Mouse (Mus musculus): ENCODE data around the gene Camk1g. TPM values are rescaled to one million over a fixed set of nuclear protein-coding genes. Genes with fewer than 3 reads are reported as not detected.

The Camk1g gene
- 7.2 and 8.1 TPM in 2 replicates for polyA plus RNA-seq (2014; fragmentation: Nextera tagmentation; extraction: Ambion mirVana)

DNA sequence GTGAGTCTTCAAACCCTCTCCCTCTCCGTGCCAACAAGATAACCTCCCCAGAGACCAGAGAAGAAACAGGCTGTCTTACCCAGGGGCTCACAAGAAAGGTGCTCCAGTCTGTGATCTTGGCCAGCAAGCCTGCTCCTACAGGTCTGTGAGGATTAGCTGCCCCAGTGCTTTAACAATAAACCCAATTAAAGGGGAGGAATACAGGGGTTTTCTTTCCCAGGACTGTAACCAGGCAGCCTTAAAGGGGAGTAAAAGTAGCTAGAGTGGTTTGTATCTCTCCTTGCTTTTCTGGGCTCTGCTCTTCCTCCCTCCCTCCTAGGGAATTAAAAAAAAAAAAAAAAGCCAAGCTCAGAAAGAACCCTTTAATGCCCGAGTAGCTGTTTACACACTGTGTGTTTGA, at the start of gene Camk1g:
TSS of gene Camk1g (minus strand) at position 203 of the 400 bp plus-strand sequence.
- 0 out of 2 replicates have a peak within 1 kb of the TSS, but pooled peaks have one; percentile 29 for H3K27ac ChIP-seq (ENCODE audit: low read depth, low read length)
- ATAC-seq (replicated peaks; ENCODE audit: insufficient number of reproducible peaks, low FRiP score, low TSS enrichment), result peak; percentile 65

DNA sequence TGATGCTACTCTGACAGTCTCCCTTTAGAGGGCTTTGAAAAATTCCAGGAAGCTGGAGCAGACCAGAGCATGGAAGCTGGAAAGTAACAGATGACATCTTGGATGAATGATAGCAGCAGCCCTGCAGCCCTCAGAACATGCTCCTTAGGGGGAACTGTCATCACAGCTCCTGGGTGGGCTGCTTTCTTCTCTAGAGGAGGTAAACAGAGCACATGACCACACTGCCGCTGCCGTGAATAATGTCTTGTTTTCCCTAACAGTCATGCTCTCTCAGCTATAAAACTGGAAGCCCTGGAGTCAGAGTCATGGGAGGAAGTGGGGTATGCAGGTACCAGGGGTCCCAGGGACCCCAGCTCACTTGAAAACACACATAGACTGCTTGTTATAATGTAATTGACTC, 49.1 kb upstream of the Camk1g start:
- WGBS (ENCODE audit: insufficient replicate concordance), result 3% methylated on average over 2 of the region's 2 CpGs
- Histone ChIP-seq H3K9me3 (replicated peaks; ENCODE audit: control insufficient read depth, low read length) (no peaks in the 10 kb centered on the region), H3K4me2 (no peak overlapping the region), H3K27me3 (ENCODE audit: control insufficient read depth, insufficient read depth, low read length) (no peaks in the 10 kb centered on the region), H3K9ac (ENCODE audit: low read depth, low read length) (peak overlapping the region; percentile 18; the same call in 1 of the 2 replicates), H3K27ac (ENCODE audit: low read depth, low read length) (no peak overlapping the region), H3K4me1 (ENCODE audit: control insufficient read depth, insufficient read depth, low read length) (peaks cover 21% of the 10 kb centered on the region), H3K36me3 (ENCODE audit: control insufficient read depth, insufficient read depth, low read length) (no peaks in the 10 kb centered on the region), H3K4me3 (ENCODE audit: low read depth, low read length) (no peak overlapping the region)
- ATAC-seq (replicated peaks; ENCODE audit: insufficient number of reproducible peaks, low FRiP score, low TSS enrichment), result no peak

More for the DNA sequence above, at the start of gene Camk1g:
- Histone ChIP-seq H3K4me3 (ENCODE audit: low read depth, low read length) (peak within 1 kb of the TSS; percentile 48), H3K4me1 (ENCODE audit: control insufficient read depth, insufficient read depth, low read length) (peaks cover 23% of the 10 kb centered on the region), H3K36me3 (ENCODE audit: control insufficient read depth, insufficient read depth, low read length) (no peaks in the 10 kb centered on the region), H3K9ac (ENCODE audit: low read depth, low read length) (peak within 1 kb of the TSS; percentile 60), H3K9me3 (replicated peaks; ENCODE audit: control insufficient read depth, low read length) (no peaks in the 10 kb centered on the region), H3K27me3 (ENCODE audit: control insufficient read depth, insufficient read depth, low read length) (no peaks in the 10 kb centered on the region), H3K4me2 (peak within 1 kb of the TSS; percentile 72)
- WGBS (ENCODE audit: insufficient replicate concordance), result 0% methylated on average over 2 of the region's 2 CpGs

DNA sequence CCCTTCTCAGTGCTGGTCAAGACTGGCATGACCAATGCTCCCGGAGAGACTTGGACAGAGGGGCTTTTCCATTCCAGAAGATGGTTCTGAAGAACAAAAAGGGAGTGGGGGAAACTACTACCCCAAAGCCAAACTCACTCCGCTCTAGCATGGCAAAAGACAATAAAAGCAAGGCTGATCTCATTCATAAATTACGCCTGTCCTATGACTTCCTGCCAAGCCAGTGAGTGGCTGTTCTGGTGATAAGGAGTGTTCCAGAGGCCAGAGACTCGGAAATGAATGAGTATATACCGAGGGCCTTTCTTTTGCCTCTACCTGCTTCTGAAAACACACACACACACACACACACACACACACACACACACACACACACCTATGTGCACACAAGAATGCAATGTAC, 48.6 kb upstream of the Camk1g start:
- Histone ChIP-seq H3K9me3 (replicated peaks; ENCODE audit: control insufficient read depth, low read length) (no peaks in the 10 kb centered on the region), H3K4me1 (ENCODE audit: control insufficient read depth, insufficient read depth, low read length) (peaks cover 15% of the 10 kb centered on the region), H3K36me3 (ENCODE audit: control insufficient read depth, insufficient read depth, low read length) (no peaks in the 10 kb centered on the region), H3K27me3 (ENCODE audit: control insufficient read depth, insufficient read depth, low read length) (no peaks in the 10 kb centered on the region), H3K9ac (ENCODE audit: low read depth, low read length) (peak overlapping the region; percentile 18; the same call in 1 of the 2 replicates), H3K4me2 (no peak overlapping the region), H3K27ac (ENCODE audit: low read depth, low read length) (no peak overlapping the region), H3K4me3 (ENCODE audit: low read depth, low read length) (no peak overlapping the region)
- ATAC-seq (replicated peaks; ENCODE audit: insufficient number of reproducible peaks, low FRiP score, low TSS enrichment), result no peak
- WGBS (ENCODE audit: insufficient replicate concordance), result 34% methylated on average over 5 of the region's 5 CpGs

DNA sequence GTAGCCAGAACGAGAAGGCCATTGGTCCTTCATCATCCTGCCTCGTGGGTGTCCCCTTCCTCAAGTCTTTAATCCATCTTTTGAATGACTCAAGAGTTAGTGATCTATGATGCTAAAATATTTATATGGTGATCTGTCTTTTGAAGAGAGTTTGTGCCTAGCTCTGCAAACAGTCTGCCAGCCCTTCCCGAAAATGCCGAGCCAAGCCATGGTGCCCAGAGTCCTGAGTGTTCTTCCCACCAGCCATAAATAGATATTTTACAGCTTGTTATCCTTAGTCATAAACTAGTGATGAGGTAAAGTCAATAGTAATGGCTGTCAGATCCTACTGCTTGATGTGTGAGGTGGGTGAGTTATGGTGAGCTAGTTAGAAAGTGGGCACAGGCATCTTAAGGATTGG, 44.0 kb upstream of the Camk1g start:
- no peak overlapping the region for H3K4me2 ChIP-seq
- no peaks in the 10 kb centered on the region for H3K9me3 ChIP-seq (replicated peaks; ENCODE audit: control insufficient read depth, low read length)
- no peak for ATAC-seq (replicated peaks; ENCODE audit: insufficient number of reproducible peaks, low FRiP score, low TSS enrichment)
- H3K27me3 ChIP-seq (ENCODE audit: control insufficient read depth, insufficient read depth, low read length), result no peaks in the 10 kb centered on the region
- no peak overlapping the region for H3K4me3 ChIP-seq (ENCODE audit: low read depth, low read length)
- no peak overlapping the region for H3K9ac ChIP-seq (ENCODE audit: low read depth, low read length)
- no peak overlapping the region for H3K27ac ChIP-seq (ENCODE audit: low read depth, low read length)
- 82% methylated on average over 4 of the region's 4 CpGs for WGBS (ENCODE audit: insufficient replicate concordance)
- H3K4me1 ChIP-seq (ENCODE audit: control insufficient read depth, insufficient read depth, low read length), result peaks cover 9% of the 10 kb centered on the region
- H3K36me3 ChIP-seq (ENCODE audit: control insufficient read depth, insufficient read depth, low read length), result no peaks in the 10 kb centered on the region

DNA sequence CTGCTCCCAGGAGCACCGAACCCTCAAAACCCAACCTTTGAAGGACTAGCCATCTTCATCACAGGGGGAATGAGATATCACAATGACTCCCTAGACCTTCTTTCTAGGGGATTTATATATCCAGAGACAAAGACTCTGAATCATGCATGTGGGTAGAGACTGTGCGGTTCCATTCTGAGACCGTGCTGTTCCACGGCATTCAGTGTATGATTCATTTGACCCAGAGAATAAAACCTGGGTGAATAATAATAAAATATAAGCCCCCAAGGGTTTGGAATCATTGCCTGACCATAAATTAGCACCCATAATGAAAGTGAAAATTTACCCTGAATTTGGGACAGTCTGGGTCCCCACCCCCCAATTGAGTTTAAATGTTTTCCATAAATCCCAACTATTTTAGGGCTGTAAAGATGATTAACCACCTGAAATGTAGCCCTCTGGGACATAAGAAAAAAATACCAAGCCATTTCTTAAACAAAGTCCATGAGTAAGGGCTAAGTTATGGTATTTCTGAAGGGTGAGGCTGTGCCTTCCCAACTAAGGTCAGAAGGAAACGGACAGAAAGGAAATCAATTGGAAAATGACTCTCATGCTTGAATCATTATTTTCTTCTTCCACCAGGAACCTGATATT, 43.4 kb upstream of the Camk1g start:
- H3K36me3 ChIP-seq (ENCODE audit: control insufficient read depth, insufficient read depth, low read length), result no peaks in the 10 kb centered on the region
- H3K9me3 ChIP-seq (replicated peaks; ENCODE audit: control insufficient read depth, low read length), result no peaks in the 10 kb centered on the region
- H3K4me2 ChIP-seq, result no peak overlapping the region
- no peak overlapping the region for H3K27ac ChIP-seq (ENCODE audit: low read depth, low read length)
- no peak for ATAC-seq (replicated peaks; ENCODE audit: insufficient number of reproducible peaks, low FRiP score, low TSS enrichment)
- 86% methylated on average over 5 of the region's 5 CpGs for WGBS (ENCODE audit: insufficient replicate concordance)
- no peak overlapping the region for H3K9ac ChIP-seq (ENCODE audit: low read depth, low read length)
- H3K4me3 ChIP-seq (ENCODE audit: low read depth, low read length), result no peak overlapping the region
- H3K4me1 ChIP-seq (ENCODE audit: control insufficient read depth, insufficient read depth, low read length), result peaks cover 3% of the 10 kb centered on the region
- no peaks in the 10 kb centered on the region for H3K27me3 ChIP-seq (ENCODE audit: control insufficient read depth, insufficient read depth, low read length)

DNA sequence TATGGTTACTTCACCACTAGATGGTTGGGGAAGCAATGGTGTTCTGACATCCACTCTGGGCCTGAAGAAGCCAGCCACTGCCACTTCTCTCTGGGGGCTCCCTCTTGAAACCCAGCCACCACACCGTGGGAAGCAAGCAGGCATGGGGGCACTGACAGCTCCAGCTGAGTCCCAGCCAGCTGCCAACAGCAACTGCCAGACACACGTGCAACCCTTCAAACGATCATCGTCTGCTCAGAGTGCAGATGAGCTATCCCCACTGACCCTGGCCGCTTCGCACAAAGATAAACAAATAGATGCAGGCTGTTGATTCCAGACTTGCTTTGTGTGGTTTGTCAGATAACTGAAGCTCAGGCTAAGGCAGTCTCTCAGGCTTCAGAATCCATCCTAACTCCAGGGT, 37.4 kb upstream of the Camk1g start:
- 15% methylated on average over 6 of the region's 6 CpGs for WGBS (ENCODE audit: insufficient replicate concordance)
- no peak for ATAC-seq (replicated peaks; ENCODE audit: insufficient number of reproducible peaks, low FRiP score, low TSS enrichment)
- no peaks in the 10 kb centered on the region for H3K27me3 ChIP-seq (ENCODE audit: control insufficient read depth, insufficient read depth, low read length)
- no peaks in the 10 kb centered on the region for H3K9me3 ChIP-seq (replicated peaks; ENCODE audit: control insufficient read depth, low read length)
- no peak overlapping the region for H3K4me3 ChIP-seq (ENCODE audit: low read depth, low read length)
- no peak overlapping the region for H3K9ac ChIP-seq (ENCODE audit: low read depth, low read length)
- H3K36me3 ChIP-seq (ENCODE audit: control insufficient read depth, insufficient read depth, low read length), result no peaks in the 10 kb centered on the region
- H3K4me2 ChIP-seq, result no peak overlapping the region
- no peak overlapping the region for H3K27ac ChIP-seq (ENCODE audit: low read depth, low read length)
- no peaks in the 10 kb centered on the region for H3K4me1 ChIP-seq (ENCODE audit: control insufficient read depth, insufficient read depth, low read length)

DNA sequence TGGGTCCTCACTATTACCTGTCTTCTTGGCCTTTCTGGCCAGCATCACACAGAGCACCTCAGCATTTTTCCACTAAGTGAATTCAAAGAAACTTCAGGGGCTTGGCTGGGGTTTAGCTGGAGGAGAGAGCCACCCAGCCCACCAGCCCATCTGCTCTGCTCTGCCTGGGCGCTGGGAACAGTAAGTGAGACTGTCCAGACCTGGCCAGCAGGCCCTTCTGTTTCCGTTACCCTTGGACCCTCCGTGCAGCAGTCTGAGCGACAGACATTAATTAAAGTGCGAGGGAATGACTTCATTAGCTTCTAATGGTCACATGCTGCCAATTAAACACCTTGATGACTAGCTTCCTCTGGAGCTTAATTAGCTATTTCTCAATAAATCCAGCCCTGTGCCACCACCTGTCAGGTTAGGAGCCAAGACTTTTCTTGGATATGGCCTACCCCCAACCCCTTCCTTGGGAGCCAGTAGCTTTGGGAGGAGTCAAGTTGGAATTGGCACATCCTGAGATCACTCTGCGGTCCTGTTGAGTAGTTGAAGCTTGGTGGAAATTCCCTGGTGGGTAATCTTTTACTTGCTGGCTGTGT, 36.1 kb upstream of the Camk1g start:
- H3K4me3 ChIP-seq (ENCODE audit: low read depth, low read length), result no peak overlapping the region
- no peaks in the 10 kb centered on the region for H3K4me1 ChIP-seq (ENCODE audit: control insufficient read depth, insufficient read depth, low read length)
- H3K36me3 ChIP-seq (ENCODE audit: control insufficient read depth, insufficient read depth, low read length), result no peaks in the 10 kb centered on the region
- H3K4me2 ChIP-seq, result no peak overlapping the region
- ATAC-seq (replicated peaks; ENCODE audit: insufficient number of reproducible peaks, low FRiP score, low TSS enrichment), result no peak
- H3K27me3 ChIP-seq (ENCODE audit: control insufficient read depth, insufficient read depth, low read length), result no peaks in the 10 kb centered on the region
- H3K9ac ChIP-seq (ENCODE audit: low read depth, low read length), result no peak overlapping the region
- H3K9me3 ChIP-seq (replicated peaks; ENCODE audit: control insufficient read depth, low read length), result no peaks in the 10 kb centered on the region
- no peak overlapping the region for H3K27ac ChIP-seq (ENCODE audit: low read depth, low read length)
- WGBS (ENCODE audit: insufficient replicate concordance), result 68% methylated on average over 6 of the region's 6 CpGs

DNA sequence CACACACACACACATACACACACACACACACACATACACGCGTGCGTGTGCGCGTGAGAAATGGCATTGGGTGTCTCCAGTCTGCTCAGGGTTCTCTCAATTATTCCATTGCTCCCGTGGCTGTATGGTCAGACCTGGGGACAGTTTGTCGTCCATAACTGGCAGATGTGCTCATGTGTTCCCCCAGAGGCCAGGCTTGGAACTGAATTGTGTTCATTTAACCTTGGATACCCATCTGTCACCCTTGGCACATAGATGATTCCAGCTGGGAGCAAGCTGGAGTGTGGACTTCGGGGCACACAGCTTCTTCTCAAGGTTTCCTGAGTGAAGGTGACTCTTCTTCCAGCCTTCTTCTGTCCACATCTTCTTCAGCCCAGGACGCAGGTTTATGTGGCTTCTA, 31.6 kb upstream of the Camk1g start:
- Histone ChIP-seq H3K4me1 (ENCODE audit: control insufficient read depth, insufficient read depth, low read length) (peaks cover 12% of the 10 kb centered on the region; the same call in 1 of the 2 replicates), H3K27ac (ENCODE audit: low read depth, low read length) (no peak overlapping the region), H3K27me3 (ENCODE audit: control insufficient read depth, insufficient read depth, low read length) (no peaks in the 10 kb centered on the region), H3K36me3 (ENCODE audit: control insufficient read depth, insufficient read depth, low read length) (no peaks in the 10 kb centered on the region), H3K9ac (ENCODE audit: low read depth, low read length) (no peak overlapping the region), H3K4me2 (no peak overlapping the region), H3K9me3 (replicated peaks; ENCODE audit: control insufficient read depth, low read length) (no peaks in the 10 kb centered on the region), H3K4me3 (ENCODE audit: low read depth, low read length) (no peak overlapping the region)
- no peak for ATAC-seq (replicated peaks; ENCODE audit: insufficient number of reproducible peaks, low FRiP score, low TSS enrichment)
- 74% methylated on average over 9 of the region's 9 CpGs for WGBS (ENCODE audit: insufficient replicate concordance)

DNA sequence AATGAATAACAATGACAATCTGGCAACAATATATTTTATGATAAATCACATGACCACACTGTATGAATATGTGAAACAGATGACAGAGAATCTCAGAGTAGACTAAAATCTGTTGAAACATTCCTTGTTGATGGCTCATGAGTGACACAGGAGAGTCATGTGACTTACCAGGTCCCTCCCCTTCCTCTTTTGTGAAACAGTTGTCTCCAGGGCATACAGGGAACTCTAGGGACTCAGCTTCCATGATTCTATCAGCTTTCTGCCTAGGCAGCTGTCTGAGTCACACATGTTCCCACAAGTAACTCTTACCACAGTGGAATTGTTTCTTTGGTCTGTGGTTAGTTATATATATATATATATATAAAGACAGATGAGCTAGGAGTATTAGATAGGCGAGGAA, 30.2 kb upstream of the Camk1g start:
- Histone ChIP-seq H3K9ac (ENCODE audit: low read depth, low read length) (no peak overlapping the region), H3K4me3 (ENCODE audit: low read depth, low read length) (no peak overlapping the region), H3K27me3 (ENCODE audit: control insufficient read depth, insufficient read depth, low read length) (no peaks in the 10 kb centered on the region), H3K4me2 (no peak overlapping the region), H3K27ac (ENCODE audit: low read depth, low read length) (no peak overlapping the region), H3K36me3 (ENCODE audit: control insufficient read depth, insufficient read depth, low read length) (no peaks in the 10 kb centered on the region), H3K4me1 (ENCODE audit: control insufficient read depth, insufficient read depth, low read length) (peaks cover 12% of the 10 kb centered on the region; the same call in 1 of the 2 replicates), H3K9me3 (replicated peaks; ENCODE audit: control insufficient read depth, low read length) (no peaks in the 10 kb centered on the region)
- 72% methylated on average over 1 of the region's 1 CpGs for WGBS (ENCODE audit: insufficient replicate concordance)
- ATAC-seq (replicated peaks; ENCODE audit: insufficient number of reproducible peaks, low FRiP score, low TSS enrichment), result no peak
